Mouse (Mus musculus) C2C12 (cell line): Measurements from ENCODE around the gene Gpr108.

Source experiments
- CEBPB ChIP-seq: IDR thresholded peaks from one replicate; pipeline ENCODE4 v1.6.1; 2011; ENCODE audit warnings: low read depth, mild to moderate bottlenecking, control low read depth, moderate library complexity
- CTCF ChIP-seq: IDR thresholded peaks from one replicate; pipeline ENCODE4 v1.5.1; 2011; ENCODE audit not compliant: control insufficient read depth, insufficient read depth, insufficient read length
- MAX ChIP-seq: IDR thresholded peaks from one replicate; pipeline ENCODE4 v1.6.1; 2011; ENCODE audit warnings: mild to moderate bottlenecking, control low read depth
- MYOD1 ChIP-seq: IDR thresholded peaks from one replicate; pipeline ENCODE4 v1.6.1; 2011; ENCODE audit warnings: low read depth; ENCODE audit not compliant: control insufficient read depth, insufficient read length

DNA sequence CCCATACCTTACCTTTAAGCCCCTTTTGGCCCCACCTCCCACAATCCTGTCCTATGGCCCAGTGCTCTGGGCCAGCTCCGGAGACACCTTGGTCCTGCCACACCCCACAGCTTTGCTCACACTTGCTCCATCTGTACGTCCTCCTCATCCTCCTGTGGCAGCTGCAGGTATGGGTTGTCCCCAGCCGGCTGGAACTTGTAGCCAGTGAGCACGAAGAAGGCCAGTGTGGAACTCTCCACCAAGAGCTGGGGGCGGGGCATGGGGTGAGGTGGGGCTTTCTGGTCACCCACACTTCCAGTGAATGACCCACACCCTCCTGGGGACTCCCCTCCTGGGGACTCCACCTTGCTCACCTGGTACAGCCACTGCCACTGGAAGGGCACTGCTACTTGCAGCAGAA lies 12.4 kb downstream of the Gpr108 start:
- TF ChIP-seq CTCF (no peak), CEBPB (no peak), MYOD1 (no peak), MAX (no peak)
